Mouse (Mus musculus): ENCODE results near the gene Zc3h12c.

The Zc3h12c gene

GRCm38 (mm10) chr9:52165076-52165705 lies 3.2 kb downstream of the Zc3h12c start:
- peak; percentile 33 for DNase-seq

DNA sequence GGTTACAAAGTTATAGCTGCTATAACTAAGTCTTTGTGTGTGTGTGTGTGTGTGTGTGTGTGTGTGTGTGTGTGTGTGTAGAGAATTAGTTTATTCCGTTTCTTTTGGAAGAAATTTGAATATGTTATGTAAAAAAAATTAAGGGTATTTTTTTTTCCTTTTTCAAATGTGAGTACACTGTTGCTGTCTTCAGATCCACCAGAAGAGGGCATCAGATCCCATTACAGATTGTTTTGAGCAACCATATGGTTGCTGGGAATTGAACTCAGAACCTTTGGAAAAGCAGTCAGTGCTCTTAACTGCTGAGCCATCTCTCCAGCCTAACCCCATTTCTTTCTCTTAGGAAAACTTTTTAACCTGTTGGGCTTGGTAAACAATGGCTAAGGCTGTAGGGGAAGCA lies 7.9 kb downstream of the Zc3h12c start:
- no peak for DNase-seq

DNA sequence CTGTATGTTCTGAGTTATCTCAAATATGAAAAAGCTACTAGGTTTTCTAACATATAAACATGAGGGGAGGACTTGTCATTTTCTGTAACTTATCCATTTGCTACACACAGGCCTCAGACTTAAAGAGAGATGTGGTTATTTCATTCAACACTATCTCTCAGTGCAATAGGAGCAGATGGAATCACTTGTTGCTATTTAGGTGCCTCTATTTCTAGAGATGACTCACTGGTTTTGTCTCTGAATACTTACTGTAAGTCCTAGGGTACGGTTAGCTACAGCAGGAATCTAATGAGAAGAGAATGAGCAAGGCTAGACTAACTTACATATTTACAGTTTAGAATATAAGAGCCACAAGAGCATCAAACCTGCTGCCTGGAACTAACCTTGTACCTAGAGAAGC lies 9.8 kb downstream of the Zc3h12c start:
- DNase-seq: no peak

- no peak for DNase-seq
Measured at GRCm38 (mm10) chr9:52155417-52155816, 13.0 kb downstream of the Zc3h12c start.

- no peak for DNase-seq
Measured at GRCm38 (mm10) chr9:52154253-52154652, 14.1 kb downstream of the Zc3h12c start.

DNA sequence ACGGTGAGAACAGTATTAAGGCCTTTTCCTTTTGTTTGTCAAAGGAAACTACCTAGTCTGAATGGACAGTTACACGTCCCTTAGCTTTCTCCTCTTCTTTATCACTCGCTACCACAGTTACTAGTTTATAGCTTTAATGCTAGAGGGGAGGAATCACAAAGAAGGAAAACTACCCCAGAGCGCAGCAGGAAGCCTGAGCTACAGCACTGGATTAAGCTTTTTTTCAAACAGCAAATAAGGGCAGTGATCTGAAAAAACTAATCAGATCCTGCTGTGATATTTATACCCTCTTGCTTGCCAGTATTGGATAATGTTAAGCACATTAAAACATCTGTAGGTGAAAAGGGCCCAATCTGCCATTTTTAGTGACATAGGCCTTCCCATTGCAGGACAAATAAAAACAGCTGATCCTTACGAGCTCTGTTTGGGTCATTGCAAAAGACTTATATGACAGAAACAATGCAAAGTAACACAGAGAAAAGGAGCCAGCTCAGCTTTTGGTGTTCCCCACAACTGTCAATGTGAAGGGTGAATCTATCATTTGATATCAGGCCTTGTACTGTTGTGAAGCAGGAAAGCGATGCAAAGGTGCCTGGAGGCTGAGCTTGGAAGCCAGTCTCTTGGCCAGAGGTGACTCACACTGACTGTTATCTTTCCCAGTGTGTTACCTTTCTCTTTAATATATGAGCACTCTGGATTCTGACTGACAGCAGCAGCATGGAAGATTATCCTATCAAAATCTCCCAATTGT lies 16.1 kb downstream of the Zc3h12c start:
- DNase-seq: no peak

DNA sequence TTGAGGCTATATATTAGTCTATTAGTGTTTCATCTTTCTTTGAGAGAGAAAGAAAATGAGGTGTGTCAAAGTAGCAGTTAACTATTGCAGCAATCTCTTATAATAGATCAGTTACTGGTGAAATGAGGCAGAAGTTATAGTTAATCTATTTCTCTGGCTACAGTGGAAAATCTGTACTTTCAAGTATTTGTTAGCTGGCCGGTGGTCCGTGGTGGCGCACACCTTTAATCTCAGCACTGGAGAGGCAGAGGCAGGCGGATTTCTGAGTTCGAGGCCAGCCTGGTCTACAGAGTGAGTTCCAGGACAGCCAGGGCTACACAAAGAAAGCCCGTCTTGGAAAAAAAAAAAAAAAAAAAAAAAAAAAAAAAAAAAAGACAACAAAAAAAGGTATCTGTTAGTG lies 18.6 kb downstream of the Zc3h12c start:
- DNase-seq: no peak

DNA sequence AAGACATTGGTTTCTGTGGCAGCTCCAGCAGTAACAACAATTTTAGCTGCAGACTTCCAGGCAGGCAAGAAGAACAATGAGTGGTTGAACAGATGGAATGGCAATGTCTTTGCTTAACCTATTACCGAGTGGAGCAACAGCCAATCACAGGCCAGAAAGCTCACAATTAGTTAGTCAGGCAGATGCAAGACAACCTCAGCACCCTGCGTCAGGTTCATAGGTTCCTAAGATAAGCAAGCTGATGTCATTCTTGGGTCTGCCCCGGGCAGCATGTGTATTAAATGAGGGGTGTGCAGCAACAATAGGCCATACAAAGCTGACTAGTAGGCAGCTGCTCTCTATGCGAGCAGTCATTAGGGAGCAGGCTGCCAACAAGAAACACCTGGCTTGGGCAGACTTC lies 19.1 kb downstream of the Zc3h12c start:
- no peak for DNase-seq

DNA sequence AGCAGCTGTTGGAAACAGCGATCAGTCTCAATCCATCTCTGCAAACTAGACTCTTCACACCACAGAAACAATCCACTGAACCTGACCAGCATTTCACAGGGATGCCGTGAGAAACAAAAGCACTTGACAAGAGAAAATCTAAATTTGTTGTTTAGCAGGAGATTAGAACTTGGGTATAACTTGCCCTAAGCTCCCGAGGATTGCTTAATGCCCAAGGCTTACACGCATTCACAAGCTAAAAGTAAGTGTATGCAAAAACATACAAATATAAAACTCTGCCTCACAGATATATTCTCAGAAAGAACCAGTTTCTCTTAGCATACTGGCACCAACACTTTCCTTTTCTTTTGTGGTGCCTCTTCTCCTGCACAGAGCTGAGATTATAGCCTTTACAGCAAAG lies 19.5 kb downstream of the Zc3h12c start:
- no peak for DNase-seq

DNA sequence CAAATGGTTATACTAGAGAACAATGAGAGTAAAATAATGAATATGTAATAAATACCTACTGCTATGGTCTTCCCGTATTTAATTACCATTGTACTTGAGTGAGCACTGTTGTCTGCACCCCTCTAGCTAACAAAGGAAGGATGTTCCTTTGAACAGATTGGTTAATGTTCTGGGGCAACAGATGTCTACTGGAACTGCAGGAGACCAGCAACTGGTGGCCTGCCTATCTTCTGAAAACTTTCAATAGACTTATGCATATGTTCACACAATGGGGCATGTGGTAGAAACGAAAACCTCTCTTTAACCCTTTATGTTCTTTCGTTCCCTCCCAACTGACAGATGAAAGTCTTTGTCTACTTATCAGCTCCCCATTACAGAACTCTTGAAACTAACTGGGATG lies 20.1 kb downstream of the Zc3h12c start:
- DNase-seq: no peak

DNA sequence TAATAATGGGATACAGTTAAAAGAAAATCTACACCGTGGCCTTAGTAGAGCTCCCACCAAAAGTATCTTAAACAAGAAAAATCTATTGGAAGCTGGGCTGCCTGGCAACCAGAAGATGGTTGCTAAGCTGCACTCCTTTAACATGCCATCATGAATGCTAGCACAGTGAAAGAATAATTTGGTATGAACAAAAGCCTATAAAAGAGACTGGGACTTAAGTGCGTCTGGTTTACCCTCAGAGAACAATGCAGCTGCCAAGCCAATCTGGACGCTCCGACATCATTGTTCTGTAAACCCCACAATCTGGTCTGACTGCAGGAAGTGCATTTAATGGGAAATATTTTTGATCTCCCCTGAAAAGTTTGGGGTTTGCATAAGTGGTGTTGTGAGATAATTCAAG lies 22.1 kb downstream of the Zc3h12c start:
- no peak for DNase-seq

- DNase-seq: no peak
Measured at GRCm38 (mm10) chr9:52132771-52133170, 35.6 kb downstream of the Zc3h12c start.

DNA sequence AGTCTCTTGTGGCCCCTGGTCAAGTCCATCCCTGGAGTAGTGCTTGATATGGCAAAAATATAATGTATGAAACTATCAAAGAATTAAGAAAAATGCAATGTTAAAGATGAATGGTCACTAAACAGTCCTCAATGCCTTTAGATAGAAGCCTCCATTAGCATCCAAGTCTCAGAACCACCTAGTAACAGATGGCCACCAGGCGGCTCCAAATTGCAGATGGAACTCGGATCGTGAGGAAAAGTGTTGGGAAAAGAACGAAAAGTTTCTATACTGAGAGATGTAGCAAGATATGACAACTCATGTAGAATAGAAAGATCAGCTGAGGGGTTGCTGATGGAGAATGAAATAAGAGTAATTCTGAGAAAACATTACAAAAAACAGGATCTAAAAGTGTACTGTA lies 38.0 kb downstream of the Zc3h12c start:
- peak; percentile 62 for DNase-seq

DNA sequence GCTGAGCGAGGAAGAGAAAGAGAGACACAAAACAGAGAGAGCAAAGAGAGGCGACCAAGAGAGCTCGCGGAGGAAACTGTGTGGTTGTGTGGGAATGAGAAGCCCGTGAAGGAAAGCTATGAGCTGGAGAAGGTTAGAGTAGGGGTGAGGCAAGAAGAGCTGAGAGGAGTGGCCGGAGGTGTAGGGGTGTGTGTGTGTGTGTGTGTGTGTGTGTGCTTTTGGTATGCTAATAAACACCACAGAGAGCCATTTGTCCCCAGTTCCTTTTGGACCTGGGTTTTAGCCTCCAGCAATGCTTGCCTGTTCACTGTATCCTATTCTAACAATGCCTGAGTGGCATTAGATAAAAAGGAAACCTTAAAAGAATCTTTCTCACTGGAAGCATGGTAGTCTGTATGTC lies 43.1 kb downstream of the Zc3h12c start:
- DNase-seq: no peak

GRCm38 (mm10) chr9:52119212-52119611 lies 49.2 kb downstream of the Zc3h12c start:
- no peak for DNase-seq

GRCm38 (mm10) chr9:52113091-52113490 lies 55.3 kb downstream of the Zc3h12c start:
- DNase-seq: no peak

GRCm38 (mm10) chr9:52110738-52111137 lies 57.6 kb downstream of the Zc3h12c start:
- no peak for DNase-seq

DNA sequence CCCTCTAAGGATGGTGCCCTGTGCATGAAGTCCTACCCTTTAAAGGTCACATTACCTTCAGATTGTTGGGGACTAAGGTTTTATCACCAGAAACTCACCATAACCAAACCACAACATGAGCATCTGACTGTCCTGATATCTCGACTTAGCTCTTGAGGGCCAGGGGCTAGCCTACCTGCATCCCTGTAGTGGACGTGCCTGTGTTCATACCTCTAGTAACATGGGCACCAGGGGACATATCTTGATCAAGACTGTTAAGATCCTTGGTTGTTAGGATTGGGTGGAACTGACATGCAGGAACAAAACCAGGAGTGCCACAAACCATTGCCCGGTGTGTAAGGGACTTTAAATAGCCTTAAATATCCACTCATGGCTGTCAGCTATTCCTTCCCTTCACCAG lies 61.2 kb downstream of the Zc3h12c start:
- DNase-seq: no peak

- no peak for DNase-seq
Measured at GRCm38 (mm10) chr9:52105423-52105822, 62.9 kb downstream of the Zc3h12c start.

DNA sequence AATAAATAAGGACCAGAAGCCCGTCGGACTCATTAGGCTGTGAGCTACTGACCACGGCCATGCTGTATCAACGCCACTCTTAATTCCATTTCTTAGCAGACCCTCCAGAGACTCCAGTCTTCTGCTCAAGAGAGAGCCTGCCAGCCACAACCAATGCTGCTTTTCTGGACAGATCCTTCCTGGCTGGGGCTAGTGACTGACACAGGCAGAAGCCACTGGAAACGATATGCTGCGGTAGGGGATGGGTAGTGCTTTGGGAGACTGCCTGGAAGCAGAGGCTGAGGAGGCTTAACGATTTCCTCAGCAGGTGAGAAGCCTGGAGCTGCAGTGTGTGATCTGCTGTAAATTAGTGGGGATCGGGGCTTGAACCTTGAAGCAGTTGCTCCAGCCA lies 64.2 kb downstream of the Zc3h12c start:
- no peak for DNase-seq

DNA sequence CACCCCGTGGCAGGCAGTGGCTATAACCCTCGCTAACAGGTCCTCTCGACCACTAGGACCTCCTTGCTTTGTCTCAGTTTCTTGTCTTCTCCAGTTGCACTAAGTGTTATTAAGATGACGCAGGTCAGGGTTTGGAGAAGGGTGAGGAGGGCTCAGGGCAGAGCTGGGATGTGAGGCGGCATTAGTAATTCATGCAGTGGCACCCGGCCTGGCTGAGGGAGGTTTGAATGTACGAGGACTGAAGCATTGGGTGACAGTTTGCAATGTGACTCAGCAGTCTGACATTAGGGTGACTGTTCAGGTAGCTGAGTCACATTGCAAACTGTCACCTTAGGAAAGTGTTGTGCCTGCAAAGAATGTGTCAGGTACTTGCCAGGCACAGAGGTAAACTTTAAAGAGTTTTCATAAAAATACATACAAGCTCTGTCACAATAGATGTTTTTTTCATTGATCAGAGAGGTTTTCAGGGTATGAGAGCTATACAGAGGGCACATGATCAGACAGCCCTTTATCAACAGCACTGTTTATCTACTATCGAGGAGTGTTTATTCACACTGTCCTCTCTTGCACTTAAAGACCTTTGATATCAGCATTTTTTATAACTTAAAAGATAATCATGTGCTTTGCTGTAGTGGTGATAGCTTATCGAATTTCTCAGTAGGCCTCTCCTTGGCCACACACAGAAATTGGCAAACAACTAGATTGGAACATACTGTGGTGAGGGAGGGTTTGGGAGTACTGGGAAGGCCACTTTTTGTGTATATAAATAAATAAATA lies 64.7 kb downstream of the Zc3h12c start:
- no peak for DNase-seq

DNA sequence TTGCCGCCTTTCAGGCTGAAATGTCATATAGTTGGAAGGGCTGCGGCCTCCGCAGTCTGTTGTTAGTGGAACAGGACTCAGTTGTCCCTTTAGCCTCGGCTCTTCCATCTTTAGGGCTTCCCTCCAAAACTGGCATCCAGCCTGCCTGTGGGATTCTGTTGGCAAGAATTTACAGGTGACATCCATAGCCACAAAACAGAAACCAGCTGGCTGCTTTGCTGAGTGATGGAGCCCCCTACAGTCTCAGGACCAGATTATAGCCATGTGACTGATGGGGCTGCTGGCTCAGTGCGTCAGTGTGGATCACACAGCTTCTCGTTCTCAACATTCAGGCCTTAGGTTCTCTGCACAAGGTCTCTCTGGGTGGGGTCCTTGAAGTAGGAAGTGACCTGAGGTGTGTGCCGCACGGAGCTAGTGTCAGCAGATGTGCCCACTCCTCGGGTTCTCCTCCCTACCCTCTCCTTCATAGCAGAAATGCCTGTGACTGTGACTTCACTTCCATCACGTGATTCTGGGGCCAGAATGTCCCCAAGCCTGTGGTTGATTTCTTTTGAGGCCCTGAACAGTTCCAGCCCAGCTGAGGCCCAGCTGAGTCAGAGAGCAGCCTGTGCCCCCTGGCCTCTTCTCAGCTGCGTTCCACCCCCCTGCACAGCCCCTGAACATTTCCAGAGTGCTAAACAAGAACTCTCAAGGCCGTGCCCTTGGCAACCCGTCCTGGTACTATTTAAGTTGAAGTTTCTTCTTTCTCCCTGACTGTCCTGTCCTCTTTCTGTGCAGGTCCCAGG lies 66.1 kb downstream of the Zc3h12c start:
- DNase-seq: no peak

GRCm38 (mm10) chr9:52100426-52100825 lies 67.9 kb downstream of the Zc3h12c start:
- DNase-seq: no peak

Data from kidney, postnatal 10 days (tissue).